Mouse (Mus musculus) testis, adult 2 months (tissue): ENCODE measurements around the gene Hdac6. TPM values are rescaled to one million over a fixed set of nuclear protein-coding genes. Genes with fewer than 3 reads are reported as not detected.
A peak's percentile ranks its signal among the peaks of the same experiment; 100 is the strongest.

ENCODE experiments used
- H3K27ac ChIP-seq: fragments of 200-500 bp; 2 replicates; pipeline ENCODE4 v1.5.1; 2012; ENCODE audit warnings: low read depth, low read length; ENCODE audit not compliant: control insufficient read depth, insufficient read depth
- H3K27me3 ChIP-seq: fragments of 200-500 bp; 2 replicates; pipeline ENCODE4 v1.6.1; 2012; ENCODE audit warnings: mild to moderate bottlenecking, low read length, moderate library complexity; ENCODE audit not compliant: control insufficient read depth, insufficient read depth
- H3K36me3 ChIP-seq: fragments of 200-500 bp; 2 replicates; pipeline ENCODE4 v1.6.1; 2012; ENCODE audit warnings: mild to moderate bottlenecking, low read length; ENCODE audit not compliant: control insufficient read depth, insufficient read depth
- H3K4me1 ChIP-seq: fragments of 200-500 bp; 2 replicates; pipeline ENCODE4 v1.6.1; 2012; ENCODE audit warnings: low read length; ENCODE audit not compliant: control insufficient read depth, insufficient read depth
- H3K4me3 ChIP-seq: fragments of 200-500 bp; 2 replicates; pipeline ENCODE4 v1.5.1; 2012; ENCODE audit warnings: low read depth, mild to moderate bottlenecking, low read length, moderate library complexity, mixed read lengths; ENCODE audit not compliant: control insufficient read depth
- CTCF ChIP-seq: fragments of 200-500 bp; IDR thresholded peaks from 2 replicates; pipeline ENCODE4 v1.5.1; 2012; ENCODE audit warnings: low read depth, mild to moderate bottlenecking, inconsistent platforms, low read length, moderate library complexity; ENCODE audit not compliant: control insufficient read depth, insufficient read depth, insufficient replicate concordance
- POLR2A ChIP-seq: fragments of 200-500 bp; IDR thresholded peaks from 2 replicates; pipeline ENCODE4 v1.6.1; 2012; ENCODE audit warnings: low read depth, mild to moderate bottlenecking, inconsistent platforms, low read length, moderate library complexity; ENCODE audit not compliant: control insufficient read depth
- polyA plus RNA-seq: library from polyadenylated mRNA; depleted of rRNA; stranded (reverse); fragments of >200 nt; gene quantifications from 2 replicates; pipeline ENCODE4 v1.2.3, GENCODE M21; 2012

Gene Hdac6
- polyA plus RNA-seq, 1 experiment = 63.1 TPM

GRCm38 (mm10) chrX:7968226-7968625 lies 20.5 kb upstream of the Hdac6 start:
- Histone ChIP-seq H3K27ac (no peak overlapping the region), H3K4me1 (no peaks in the 10 kb centered on the region), H3K36me3 (no peaks in the 10 kb centered on the region), H3K4me3 (no peak overlapping the region), H3K27me3 (no peaks in the 10 kb centered on the region)
- TF ChIP-seq CTCF = no peak
- TF ChIP-seq POLR2A = no peak

GRCm38 (mm10) chrX:7967596-7968201 lies 20.0 kb upstream of the Hdac6 start:
- Histone ChIP-seq H3K36me3 (no peaks in the 10 kb centered on the region), H3K4me1 (no peaks in the 10 kb centered on the region), H3K27me3 (no peaks in the 10 kb centered on the region), H3K27ac (no peak overlapping the region), H3K4me3 (no peak overlapping the region)
- no peak for TF ChIP-seq POLR2A
- no peak for TF ChIP-seq CTCF

- Histone ChIP-seq H3K4me3 (no peak overlapping the region), H3K36me3 (no peaks in the 10 kb centered on the region), H3K27me3 (no peaks in the 10 kb centered on the region), H3K27ac (no peak overlapping the region), H3K4me1 (no peaks in the 10 kb centered on the region)
- no peak for TF ChIP-seq CTCF
- no peak for TF ChIP-seq POLR2A
These were observed 18.5 kb upstream of the Hdac6 start for GRCm38 (mm10) chrX:7966161-7966560.

- Histone ChIP-seq H3K27ac (no peak overlapping the region), H3K27me3 (no peaks in the 10 kb centered on the region), H3K36me3 (no peaks in the 10 kb centered on the region), H3K4me1 (no peaks in the 10 kb centered on the region), H3K4me3 (no peak overlapping the region)
- TF ChIP-seq POLR2A (no peak), CTCF (no peak)
These were observed 16.3 kb upstream of the Hdac6 start for GRCm38 (mm10) chrX:7963829-7964626.

GRCm38 (mm10) chrX:7958868-7959267 lies 11.2 kb upstream of the Hdac6 start:
- Histone ChIP-seq H3K4me3 (no peak overlapping the region), H3K36me3 (no peaks in the 10 kb centered on the region), H3K4me1 (no peaks in the 10 kb centered on the region), H3K27me3 (no peaks in the 10 kb centered on the region), H3K27ac (no peak overlapping the region)
- no peak for TF ChIP-seq CTCF
- no peak for TF ChIP-seq POLR2A

GRCm38 (mm10) chrX:7950091-7950490 lies 2.4 kb upstream of the Hdac6 start:
- Histone ChIP-seq H3K36me3 (no peaks in the 10 kb centered on the region), H3K4me1 (peaks cover 9% of the 10 kb centered on the region), H3K27me3 (no peaks in the 10 kb centered on the region), H3K27ac (no peak overlapping the region), H3K4me3 (no peak overlapping the region)
- TF ChIP-seq CTCF = no peak
- TF ChIP-seq POLR2A = no peak

GRCm38 (mm10) chrX:7947900-7948492 lies 307 bp upstream of the Hdac6 start:
- TF ChIP-seq POLR2A (no peak; the same call in 1 of the 2 replicates), CTCF (no peak)
- Histone ChIP-seq H3K4me3 (peak overlapping the region; percentile 85), H3K4me1 (peaks cover 9% of the 10 kb centered on the region), H3K27me3 (no peaks in the 10 kb centered on the region), H3K36me3 (no peaks in the 10 kb centered on the region), H3K27ac (peak overlapping the region; percentile 65)
